Mouse (Mus musculus): ENCODE data around the gene Atp1a3. TPM values are rescaled to one million over a fixed set of nuclear protein-coding genes. Genes with fewer than 3 reads are reported as not detected.

The Atp1a3 gene
- total and polyA plus RNA-seq, 2 experiments from 2014 or later = 256 to 535 TPM

DNA sequence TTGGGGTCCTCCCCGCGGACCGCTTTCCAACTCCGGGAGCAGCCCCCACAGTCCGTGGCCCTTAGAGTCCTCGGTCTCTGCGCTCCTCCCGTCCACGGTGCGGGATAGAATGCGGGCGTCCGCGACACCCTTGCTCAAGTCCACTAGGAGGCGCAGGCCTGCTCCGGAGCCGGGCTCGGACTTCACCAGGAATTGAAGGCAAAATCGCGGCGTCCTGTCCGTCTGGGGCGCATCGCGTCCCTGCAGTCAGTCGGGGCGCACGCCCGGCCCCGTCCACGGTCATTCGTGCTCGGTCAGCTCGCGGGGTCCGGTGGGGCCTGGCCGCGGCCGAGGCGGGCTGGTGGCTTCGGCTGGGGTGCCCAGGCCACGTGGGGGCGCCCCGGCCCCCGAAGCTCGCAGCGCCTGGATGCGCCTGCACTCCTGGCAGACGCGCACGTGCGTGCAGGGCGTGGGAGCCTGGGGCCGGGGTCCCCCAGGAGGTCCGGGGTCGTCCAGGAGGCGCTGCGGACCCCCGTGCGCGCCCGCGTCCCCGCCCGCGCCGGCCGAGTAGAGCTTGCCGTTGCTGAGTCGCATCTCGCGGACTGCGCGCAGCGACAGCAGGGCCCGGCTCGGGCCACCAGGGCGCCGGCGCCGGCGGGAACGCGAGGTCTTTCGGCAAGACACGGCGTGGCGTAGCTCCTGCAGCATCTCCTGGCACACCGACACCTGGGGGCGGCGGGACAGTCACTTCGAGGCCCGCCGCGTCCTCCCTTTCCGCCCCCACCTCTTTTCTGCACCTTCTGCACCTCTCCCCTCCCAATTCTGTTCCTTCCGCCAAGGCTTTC, 4.5 kb upstream of the Atp1a3 start:
- WGBS = 2% methylated on average over 87 of the region's 97 CpGs
- TF ChIP-seq CTCF (IDR thresholded peaks at IDR 0.05; ENCODE audit: low read depth) = peak; percentile 78

DNA sequence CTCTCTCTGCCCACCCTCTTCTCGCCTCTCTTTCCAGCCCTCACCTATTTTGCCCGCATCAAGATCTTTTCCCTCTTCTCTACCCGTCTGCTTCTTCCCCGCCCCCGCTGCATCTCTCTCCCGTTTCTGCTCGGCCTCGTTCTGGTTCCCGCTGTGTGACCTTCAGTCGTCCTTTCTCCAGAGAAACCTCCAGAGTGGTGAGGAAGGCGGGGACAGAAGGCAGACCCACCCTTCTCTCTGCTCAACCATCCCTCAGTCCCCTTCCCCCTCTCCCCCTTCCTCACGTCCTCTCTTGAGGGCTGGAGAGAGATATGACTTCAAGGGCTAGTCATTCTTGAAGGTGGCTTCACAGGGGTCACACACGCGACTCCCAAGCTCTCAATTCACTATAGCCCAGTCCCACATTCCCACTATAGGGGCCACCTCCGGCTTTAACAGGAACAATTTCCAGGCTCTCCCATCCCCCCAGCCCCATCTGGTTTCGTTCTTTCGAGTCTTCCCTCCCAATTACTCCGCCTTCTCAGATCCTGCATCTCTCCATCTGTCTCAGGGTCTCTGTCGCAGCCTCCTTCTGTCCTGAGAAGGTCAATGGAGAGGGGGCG, 3.4 kb upstream of the Atp1a3 start:
- Histone ChIP-seq H3K9ac (peak overlapping the region; percentile 63), H3K36me3 (ENCODE audit: insufficient read depth) (peaks cover 16% of the 10 kb centered on the region; the same call in 1 of the 2 replicates), H3K4me1 (ENCODE audit: insufficient read depth) (peaks cover 34% of the 10 kb centered on the region), H3K27ac (ENCODE audit: low read depth, low read length) (peak overlapping the region; percentile 96), H3K27me3 (ENCODE audit: insufficient read depth, low read length) (no peaks in the 10 kb centered on the region), H3K4me3 (ENCODE audit: low read depth, low read length) (peak overlapping the region; percentile 32), H3K9me3 (ENCODE audit: low read length) (no peaks in the 10 kb centered on the region), H3K4me2 (ENCODE audit: low read depth) (peak overlapping the region; percentile 66)
- ATAC-seq (peak; percentile 8), DNase-seq (peak; percentile 77)
- 7% methylated on average over 20 of the region's 20 CpGs for WGBS
- no peak for TF ChIP-seq CTCF (IDR thresholded peaks at IDR 0.05; ENCODE audit: low read depth)

More for the DNA sequence above, 4.5 kb upstream of the Atp1a3 start:
- H3K27ac ChIP-seq (ENCODE audit: low read depth, low read length) = peak overlapping the region; percentile 96
- DNase-seq (peak; percentile 74), ATAC-seq (0 out of 2 replicates have a peak, but pooled peaks have one; percentile 0)
- H3K36me3 ChIP-seq (ENCODE audit: insufficient read depth) = peaks cover 27% of the 10 kb centered on the region
- peaks cover 34% of the 10 kb centered on the region for H3K4me1 ChIP-seq (ENCODE audit: insufficient read depth)
- no peaks in the 10 kb centered on the region for H3K9me3 ChIP-seq (ENCODE audit: low read length)
- peak overlapping the region; percentile 66 for H3K4me2 ChIP-seq (ENCODE audit: low read depth)
- peak overlapping the region; percentile 36 for H3K4me3 ChIP-seq (ENCODE audit: low read depth, low read length)
- peak overlapping the region; percentile 63 for H3K9ac ChIP-seq
- H3K27me3 ChIP-seq (ENCODE audit: insufficient read depth, low read length) = no peaks in the 10 kb centered on the region

DNA sequence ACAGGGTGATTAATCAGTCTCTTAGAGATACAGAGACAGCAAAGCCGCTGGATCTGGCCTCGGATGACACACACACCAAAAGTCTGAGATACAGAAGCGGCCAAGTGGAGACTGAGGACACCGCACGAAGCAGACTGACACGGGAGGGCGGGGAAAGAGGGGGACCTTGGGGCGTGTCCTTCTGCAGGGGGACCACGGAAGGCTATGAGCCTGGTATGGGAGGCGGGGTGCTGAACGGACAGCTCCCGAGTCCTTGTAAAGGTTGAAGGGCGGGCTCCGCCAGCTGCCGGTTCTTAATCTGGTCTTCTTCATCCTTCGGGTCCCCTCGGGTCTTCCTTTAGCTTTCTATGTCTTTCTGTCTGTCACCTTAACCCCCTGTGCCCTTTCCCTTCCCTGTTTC, 2.9 kb upstream of the Atp1a3 start:
- H3K4me1 ChIP-seq (ENCODE audit: insufficient read depth) = peaks cover 39% of the 10 kb centered on the region
- no peaks in the 10 kb centered on the region for H3K27me3 ChIP-seq (ENCODE audit: insufficient read depth, low read length)
- ATAC-seq (peak; percentile 16; the same call in 1 of the 2 replicates), DNase-seq (peak; percentile 49)
- H3K27ac ChIP-seq (ENCODE audit: low read depth, low read length) = peak overlapping the region; percentile 96
- H3K4me2 ChIP-seq (ENCODE audit: low read depth) = peak overlapping the region; percentile 66
- peak overlapping the region; percentile 32 for H3K4me3 ChIP-seq (ENCODE audit: low read depth, low read length)
- peak overlapping the region; percentile 63 for H3K9ac ChIP-seq
- peaks cover 11% of the 10 kb centered on the region; the same call in 1 of the 2 replicates for H3K36me3 ChIP-seq (ENCODE audit: insufficient read depth)
- no peak for TF ChIP-seq CTCF (IDR thresholded peaks at IDR 0.05; ENCODE audit: low read depth)
- 2% methylated on average over 17 of the region's 17 CpGs for WGBS
- no peaks in the 10 kb centered on the region for H3K9me3 ChIP-seq (ENCODE audit: low read length)

DNA sequence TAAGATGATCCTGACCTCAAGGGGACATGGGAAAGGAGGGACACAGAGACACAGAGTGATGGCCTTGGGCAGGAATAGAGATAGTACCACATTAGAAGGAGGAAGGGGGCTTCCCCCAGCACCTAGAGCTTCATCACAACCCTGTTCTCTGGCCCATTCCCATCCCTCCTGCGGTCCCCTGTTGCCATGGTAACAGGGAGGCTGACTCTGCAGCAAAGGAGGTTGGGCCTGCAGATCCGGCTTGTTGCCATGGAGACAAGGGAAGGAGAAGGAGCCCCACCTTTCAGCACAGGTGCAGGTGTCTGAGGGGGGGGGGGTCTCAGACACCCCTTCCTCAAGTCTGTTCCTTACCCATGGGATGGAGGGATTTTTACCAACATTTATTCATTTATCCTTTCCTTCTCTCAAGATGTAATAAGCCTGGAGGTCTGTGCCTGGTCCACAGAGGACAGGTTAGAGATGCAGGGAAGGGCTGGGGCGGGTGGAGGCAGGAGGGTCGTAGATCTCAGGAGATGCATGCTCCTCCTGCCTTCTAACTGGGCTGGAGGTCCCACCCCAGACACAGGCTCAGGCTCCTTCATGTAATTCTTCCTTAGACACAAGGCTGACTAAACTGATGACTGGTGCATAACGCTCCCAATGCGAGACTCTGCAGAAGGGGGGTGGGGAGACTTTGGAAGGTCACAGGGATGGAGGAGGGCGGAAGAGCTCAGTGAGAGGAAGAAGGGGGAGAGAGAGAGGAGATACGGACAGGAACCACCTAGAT, 2.0 kb upstream of the Atp1a3 start:
- Histone ChIP-seq H3K4me3 (ENCODE audit: low read depth, low read length) (peak overlapping the region; percentile 32; the same call in 1 of the 2 replicates), H3K27ac (ENCODE audit: low read depth, low read length) (peak overlapping the region; percentile 96), H3K4me1 (ENCODE audit: insufficient read depth) (peaks cover 48% of the 10 kb centered on the region), H3K27me3 (ENCODE audit: insufficient read depth, low read length) (no peaks in the 10 kb centered on the region), H3K9me3 (ENCODE audit: low read length) (no peaks in the 10 kb centered on the region), H3K36me3 (ENCODE audit: insufficient read depth) (peaks cover 7% of the 10 kb centered on the region; the same call in 1 of the 2 replicates), H3K9ac (peak overlapping the region; percentile 63), H3K4me2 (ENCODE audit: low read depth) (peak overlapping the region; percentile 66)
- 13% methylated on average over 8 of the region's 8 CpGs for WGBS
- ATAC-seq (peak; percentile 35), DNase-seq (peak; percentile 92)
- no peak for TF ChIP-seq CTCF (IDR thresholded peaks at IDR 0.05; ENCODE audit: low read depth)

DNA sequence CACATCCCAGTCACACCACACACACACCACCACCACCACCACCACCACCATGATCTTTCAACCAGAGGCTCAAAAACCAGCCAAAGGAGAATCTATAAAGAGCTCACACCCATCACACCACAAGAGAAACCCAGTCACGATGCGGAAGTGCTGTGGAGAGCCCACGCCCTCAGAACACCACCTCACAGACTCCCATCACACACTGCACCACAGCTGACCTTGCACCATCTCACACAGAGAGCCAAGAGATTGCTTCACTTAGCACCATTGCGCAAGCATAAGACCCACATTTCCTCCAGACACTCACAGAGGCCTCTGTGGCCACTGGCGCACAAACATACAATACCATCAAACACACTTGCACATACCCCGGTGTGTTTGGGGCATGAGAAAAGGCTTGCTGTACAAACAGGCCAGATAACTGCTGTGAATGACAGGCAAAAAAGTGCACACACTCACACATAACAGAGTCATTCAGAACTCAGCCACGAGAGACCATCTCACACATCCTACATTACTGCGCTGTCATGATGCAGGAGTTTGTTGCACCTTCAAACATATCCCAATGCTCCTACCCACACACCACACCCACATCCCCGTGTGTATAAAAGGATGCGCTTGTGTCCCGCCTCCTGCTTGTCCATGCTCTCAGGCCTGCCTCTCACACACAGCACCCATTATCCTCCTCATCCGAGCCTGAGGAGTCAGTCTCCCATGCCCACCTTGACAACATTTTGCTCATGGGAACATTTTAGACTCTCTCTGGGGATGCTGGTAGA, 1.0 kb upstream of the Atp1a3 start:
- no peaks in the 10 kb centered on the region for H3K9me3 ChIP-seq (ENCODE audit: low read length)
- no peaks in the 10 kb centered on the region for H3K27me3 ChIP-seq (ENCODE audit: insufficient read depth, low read length)
- 0 out of 2 replicates have a peak overlapping the region, but pooled peaks have one; percentile 6 for H3K9ac ChIP-seq
- H3K36me3 ChIP-seq (ENCODE audit: insufficient read depth) = no peaks in the 10 kb centered on the region; the same call in 1 of the 2 replicates
- H3K4me1 ChIP-seq (ENCODE audit: insufficient read depth) = peaks cover 49% of the 10 kb centered on the region
- no peak for ATAC-seq
- no peak overlapping the region for H3K4me3 ChIP-seq (ENCODE audit: low read depth, low read length)
- peak overlapping the region; percentile 72 for H3K4me2 ChIP-seq (ENCODE audit: low read depth)
- peak overlapping the region; percentile 96 for H3K27ac ChIP-seq (ENCODE audit: low read depth, low read length)
- no peak for TF ChIP-seq CTCF (IDR thresholded peaks at IDR 0.05; ENCODE audit: low read depth)
- DNase-seq = no peak
- WGBS = 71% methylated on average over 12 of the region's 12 CpGs

DNA sequence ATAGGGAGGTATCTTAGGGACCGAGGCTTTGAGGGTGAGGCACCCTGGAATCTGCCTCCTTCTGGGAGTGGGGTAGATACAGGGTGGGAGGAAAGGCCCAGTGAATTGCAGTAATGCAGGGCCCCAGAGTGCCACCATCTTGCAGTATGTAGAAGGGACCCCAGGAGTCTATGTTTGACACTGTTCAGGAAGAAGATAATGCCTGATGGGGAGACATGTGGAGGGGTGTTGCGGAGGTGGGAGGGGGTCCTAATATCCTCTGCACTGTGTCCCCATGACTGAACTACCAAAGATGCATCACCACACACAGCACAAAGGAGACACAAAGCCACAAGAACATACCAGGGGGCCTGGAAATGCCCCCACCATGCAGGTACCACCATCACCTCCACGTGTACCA, 413 bp upstream of the Atp1a3 start:
- H3K27me3 ChIP-seq (ENCODE audit: insufficient read depth, low read length) = no peaks in the 10 kb centered on the region
- ATAC-seq = peak; percentile 15
- H3K4me2 ChIP-seq (ENCODE audit: low read depth) = peak overlapping the region; percentile 72
- peaks cover 49% of the 10 kb centered on the region for H3K4me1 ChIP-seq (ENCODE audit: insufficient read depth)
- 61% methylated on average over 3 of the region's 3 CpGs for WGBS
- DNase-seq = no peak
- H3K27ac ChIP-seq (ENCODE audit: low read depth, low read length) = peak overlapping the region; percentile 96
- no peaks in the 10 kb centered on the region; the same call in 1 of the 2 replicates for H3K36me3 ChIP-seq (ENCODE audit: insufficient read depth)
- H3K9ac ChIP-seq = peak overlapping the region; percentile 98
- H3K9me3 ChIP-seq (ENCODE audit: low read length) = no peaks in the 10 kb centered on the region
- no peak for TF ChIP-seq CTCF (IDR thresholded peaks at IDR 0.05; ENCODE audit: low read depth)
- H3K4me3 ChIP-seq (ENCODE audit: low read depth, low read length) = peak overlapping the region; percentile 84

All from forebrain, postnatal 0 days (tissue).